ENCODE assay signal across 8 mouse cellular contexts in the genomic region with DNA sequence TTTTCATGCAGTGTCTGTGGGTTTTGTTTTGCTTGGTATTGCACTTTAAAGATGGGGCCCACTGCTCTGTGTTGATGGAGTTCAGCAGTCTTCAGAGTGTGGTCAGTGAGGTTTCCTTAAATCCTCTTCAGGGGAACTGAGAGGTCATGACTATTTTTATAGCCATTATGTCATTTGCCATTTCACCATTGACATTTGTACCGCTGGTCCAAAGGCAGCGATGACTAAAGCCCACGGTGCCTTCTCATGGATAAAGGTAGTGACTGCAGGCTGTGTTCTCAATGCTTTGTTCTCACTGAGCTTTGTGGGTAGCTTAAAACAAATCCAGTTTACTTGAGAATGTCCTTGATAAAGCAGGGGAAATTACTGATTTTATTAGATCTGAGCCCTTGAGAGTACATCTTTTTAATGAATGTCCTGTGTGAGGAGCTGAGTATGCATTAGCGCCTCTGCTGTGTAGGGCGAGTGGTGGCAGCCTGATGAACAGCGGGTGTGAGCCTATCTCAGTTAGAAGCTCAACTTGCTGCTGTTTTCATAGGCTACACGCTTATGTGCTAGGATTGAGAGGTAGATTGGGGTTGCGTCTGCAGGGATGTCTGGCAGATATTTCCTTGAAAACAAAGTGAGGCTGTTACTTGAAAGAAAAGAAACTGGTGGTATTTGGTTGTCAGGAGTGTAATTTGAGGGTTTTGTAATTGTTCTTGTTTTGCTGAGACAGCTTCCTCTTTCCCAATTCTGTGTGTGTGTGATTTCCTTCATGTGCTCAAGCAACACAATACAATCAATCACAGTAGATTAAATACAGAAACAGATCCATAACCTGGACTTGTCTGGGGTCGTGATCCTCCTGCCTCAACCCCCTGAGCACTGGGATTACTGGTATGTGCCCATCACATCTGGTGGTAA. TPM values are rescaled to one million over a fixed set of nuclear protein-coding genes. Genes with fewer than 3 reads are reported as not detected.
A peak's percentile ranks its signal among the peaks of the same experiment; 100 is the strongest.
DNase-seq lines count a peak whose midpoint lies in the region; ATAC-seq lines count a peak whose summit lies in the region.

No protein-coding gene starts in this region.

- H3K4me1 ChIP-seq in embryonic facial prominence, embryonic 14.5 days (ENCODE audit: control insufficient read depth, insufficient read depth, low read length): no peaks in the 10 kb centered on the region; the same call in 1 of the 2 replicates
- 0 out of 2 replicates have a peak, but pooled peaks cover 9% of the 10 kb centered on the region for H3K4me1 ChIP-seq in embryonic facial prominence, embryonic 10.5 days
- no peaks in the 10 kb centered on the region for H3K4me1 ChIP-seq in midbrain, embryonic 12.5 days
- H3K4me1 ChIP-seq in midbrain, embryonic 10.5 days: peaks cover 7% of the 10 kb centered on the region; the same call in 1 of the 2 replicates

- no peak for ATAC-seq in embryonic facial prominence, embryonic 14.5 days (ENCODE audit: low read depth)
- no peak for ATAC-seq in midbrain, embryonic 12.5 days (ENCODE audit: low FRiP score, low read depth)
- ATAC-seq in activated CD4-positive, CD25-positive, alpha-beta regulatory T cell, adult 4 months: no peak

- peak overlapping the region; percentile 39; the same call in 1 of the 2 replicates for H3K27ac ChIP-seq in embryonic facial prominence, embryonic 14.5 days (replicated peaks; ENCODE audit: low read depth, low read length)
- no peak overlapping the region for H3K27ac ChIP-seq in embryonic facial prominence, embryonic 10.5 days (replicated peaks)
- H3K27ac ChIP-seq in midbrain, embryonic 12.5 days (replicated peaks): peak overlapping the region; percentile 25; the same call in 1 of the 2 replicates
- no peak overlapping the region for H3K27ac ChIP-seq in midbrain, embryonic 10.5 days (replicated peaks)

- DNase-seq in embryonic facial prominence, embryonic 14.5 days (ENCODE audit: low spot score): no peak
- DNase-seq in embryonic facial prominence, embryonic 10.5 days (ENCODE audit: low spot score): no peak
- DNase-seq in midbrain, embryonic 10.5 days (ENCODE audit: low spot score): no peak
- DNase-seq in heart, postnatal 4 days: peak; percentile 29
- DNase-seq in kidney, postnatal 4 days: no peak
- DNase-seq in spleen, postnatal 4 days (ENCODE audit: low spot score in 2 of 2): no peak

- WGBS in embryonic facial prominence, embryonic 14.5 days: 73% methylated on average over 9 of the region's 9 CpGs
- 80% methylated on average over 9 of the region's 9 CpGs for WGBS in embryonic facial prominence, embryonic 10.5 days
- 69% methylated on average over 9 of the region's 9 CpGs for WGBS in midbrain, embryonic 12.5 days
- 82% methylated on average over 9 of the region's 9 CpGs for WGBS in midbrain, embryonic 10.5 days

- H3K9me3 ChIP-seq in embryonic facial prominence, embryonic 14.5 days (ENCODE audit: control insufficient read depth, low read length): no peaks in the 10 kb centered on the region
- no peaks in the 10 kb centered on the region; the same call in 1 of the 2 replicates for H3K9me3 ChIP-seq in embryonic facial prominence, embryonic 10.5 days
- H3K9me3 ChIP-seq in midbrain, embryonic 12.5 days: 0 out of 2 replicates have a peak, but pooled peaks cover 3% of the 10 kb centered on the region
- H3K9me3 ChIP-seq in midbrain, embryonic 10.5 days (replicated peaks): peaks cover 6% of the 10 kb centered on the region

- H3K36me3 ChIP-seq in embryonic facial prominence, embryonic 14.5 days (ENCODE audit: control insufficient read depth, insufficient read depth, low read length): peaks cover 59% of the 10 kb centered on the region
- H3K36me3 ChIP-seq in embryonic facial prominence, embryonic 10.5 days (replicated peaks): peaks cover 84% of the 10 kb centered on the region
- peaks cover 40% of the 10 kb centered on the region for H3K36me3 ChIP-seq in midbrain, embryonic 12.5 days
- peaks cover 79% of the 10 kb centered on the region for H3K36me3 ChIP-seq in midbrain, embryonic 10.5 days

- H3K27me3 ChIP-seq in embryonic facial prominence, embryonic 14.5 days (replicated peaks; ENCODE audit: control insufficient read depth, insufficient read depth, low read length): no peaks in the 10 kb centered on the region
- no peaks in the 10 kb centered on the region for H3K27me3 ChIP-seq in embryonic facial prominence, embryonic 10.5 days (replicated peaks; ENCODE audit: low read depth, poor library complexity, severe bottlenecking)
- H3K27me3 ChIP-seq in midbrain, embryonic 12.5 days: no peaks in the 10 kb centered on the region
- no peaks in the 10 kb centered on the region for H3K27me3 ChIP-seq in midbrain, embryonic 10.5 days (ENCODE audit: low read depth, poor library complexity, severe bottlenecking)

- 0 out of 2 replicates have a peak overlapping the region, but pooled peaks have one; percentile 8 for H3K9ac ChIP-seq in embryonic facial prominence, embryonic 14.5 days (ENCODE audit: low read depth, low read length)
- no peak overlapping the region for H3K9ac ChIP-seq in midbrain, embryonic 12.5 days (replicated peaks)

- no peak overlapping the region for H3K4me2 ChIP-seq in embryonic facial prominence, embryonic 14.5 days (ENCODE audit: low read depth, low read length)
- no peak overlapping the region for H3K4me2 ChIP-seq in midbrain, embryonic 12.5 days (replicated peaks)

- H3K4me3 ChIP-seq in embryonic facial prominence, embryonic 14.5 days (ENCODE audit: low read depth, low read length): no peak overlapping the region
- H3K4me3 ChIP-seq in embryonic facial prominence, embryonic 10.5 days: no peak overlapping the region
- no peak overlapping the region for H3K4me3 ChIP-seq in midbrain, embryonic 12.5 days
- no peak overlapping the region for H3K4me3 ChIP-seq in midbrain, embryonic 10.5 days

RNA-seq across cellular contexts. Expression of gene Myh10, which starts 15.4 kb away (rescaled TPM):
- 103 and 117 TPM in 2 replicates for polyA plus RNA-seq in embryonic facial prominence, embryonic 14.5 days (2014; fragmentation: Nextera tagmentation; extraction: Ambion mirVana)
- polyA plus RNA-seq in embryonic facial prominence, embryonic 10.5 days (2016; fragmentation: Nextera tagmentation; extraction: Ambion mirVana): 161 and 164 TPM in 2 replicates
- 164 and 167 TPM in 2 replicates for polyA plus RNA-seq in midbrain, embryonic 12.5 days (2016; fragmentation: Nextera tagmentation; extraction: Ambion mirVana)
- 134 and 157 TPM in 2 replicates for polyA plus RNA-seq in midbrain, embryonic 10.5 days (2016; fragmentation: Nextera tagmentation; extraction: Ambion mirVana)
- 100 to 1,000 TPM; 165 to 169 TPM for total RNA-seq in heart, postnatal 4 days (2021)
- polyA plus RNA-seq in activated CD4-positive, CD25-positive, alpha-beta regulatory T cell, adult 4 months (2017; shearing (Covaris generic)): 1 to 10 TPM; 3.0 to 3.3 TPM

Comparison
In these comparisons a context has a peak if more than half of its experiments do, and no peak if none do; other contexts are left out.
1. H3K27ac ChIP-seq: peak in embryonic facial prominence, embryonic 14.5 days (single experiment) and midbrain, embryonic 12.5 days (single experiment); none in embryonic facial prominence, embryonic 10.5 days (single experiment) and midbrain, embryonic 10.5 days (single experiment).
2. RNA of gene Myh10, which starts 15.4 kb away (polyA plus RNA-seq): 164 to 167 TPM in midbrain, embryonic 12.5 days, 161 to 164 TPM in embryonic facial prominence, embryonic 10.5 days, 134 to 157 TPM in midbrain, embryonic 10.5 days and 103 to 117 TPM in embryonic facial prominence, embryonic 14.5 days; 3.0 to 3.3 TPM in activated CD4-positive, CD25-positive, alpha-beta regulatory T cell, adult 4 months; every median in the first group is over 10 times any median in the second.